Mouse (Mus musculus) natural killer cell, adult 2 months (primary cell): ENCODE results near the gene Nav2.

Experiments
- DNase-seq, 2 experiments: peaks; one replicate each; pipeline ENCODE4 v3.0.0; 2022; ENCODE audit warnings: low spot score in 2 of 2

The Nav2 gene

DNA sequence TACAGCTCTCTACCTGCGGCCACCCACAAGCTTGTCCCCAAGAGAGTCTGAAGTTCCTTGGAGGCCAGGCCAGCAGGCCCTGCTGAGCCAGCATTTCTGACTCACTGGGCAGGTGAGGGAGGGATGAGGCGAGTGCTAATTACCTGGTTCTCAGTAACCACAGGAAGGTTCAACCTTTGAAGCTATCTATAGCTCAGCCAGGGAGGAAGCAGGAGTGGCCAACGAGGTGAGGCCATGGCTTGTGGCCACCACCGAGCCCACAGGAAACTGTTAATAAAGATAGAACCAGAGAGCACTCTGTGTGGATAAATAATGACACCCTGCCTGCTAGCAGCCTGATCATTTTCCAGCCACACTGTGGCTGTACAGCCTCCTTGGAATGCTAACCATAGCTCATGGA, 294.5 kb downstream of the Nav2 start:
- DNase-seq, result peak; percentile 1 to 4

DNA sequence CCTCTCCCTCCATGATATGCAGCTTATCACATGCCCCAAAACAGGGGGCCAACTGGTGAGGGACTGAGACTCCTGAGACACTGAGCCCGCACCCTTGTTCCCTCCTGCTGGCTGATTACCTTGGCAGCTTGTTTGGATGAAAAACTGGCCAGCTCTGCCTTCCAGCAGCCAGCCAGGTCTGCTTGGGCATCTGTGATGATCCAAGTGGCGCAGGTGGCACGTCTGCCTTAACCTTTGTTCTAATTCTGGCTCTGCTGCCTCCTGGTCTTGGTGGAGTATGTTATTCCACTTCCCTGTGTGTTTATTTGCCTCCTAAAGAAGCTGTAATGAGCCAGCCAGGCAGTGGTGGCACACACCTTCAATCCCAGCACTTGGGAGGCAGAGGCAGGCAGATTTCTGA, 296.3 kb downstream of the Nav2 start:
- no peak for DNase-seq

DNA sequence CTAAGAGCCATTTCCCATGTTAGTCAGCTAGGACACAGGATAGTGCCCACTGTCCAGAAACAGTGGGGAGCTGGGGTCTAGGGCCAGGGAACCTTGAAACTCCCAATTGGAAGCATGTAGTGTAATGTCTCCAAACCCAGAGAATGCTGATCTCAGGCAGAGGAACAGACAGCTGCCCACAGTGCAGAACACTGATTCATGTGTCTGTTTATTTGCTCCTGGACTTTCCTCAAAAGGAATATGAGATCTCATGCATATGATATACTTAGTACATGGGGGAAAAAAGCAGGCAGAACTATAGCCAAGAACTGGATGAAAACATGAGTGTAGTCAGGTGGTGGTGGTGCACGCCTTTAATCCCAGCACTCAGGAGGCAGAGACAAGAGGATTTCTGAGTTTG, 297.0 kb downstream of the Nav2 start:
- no peak for DNase-seq

DNA sequence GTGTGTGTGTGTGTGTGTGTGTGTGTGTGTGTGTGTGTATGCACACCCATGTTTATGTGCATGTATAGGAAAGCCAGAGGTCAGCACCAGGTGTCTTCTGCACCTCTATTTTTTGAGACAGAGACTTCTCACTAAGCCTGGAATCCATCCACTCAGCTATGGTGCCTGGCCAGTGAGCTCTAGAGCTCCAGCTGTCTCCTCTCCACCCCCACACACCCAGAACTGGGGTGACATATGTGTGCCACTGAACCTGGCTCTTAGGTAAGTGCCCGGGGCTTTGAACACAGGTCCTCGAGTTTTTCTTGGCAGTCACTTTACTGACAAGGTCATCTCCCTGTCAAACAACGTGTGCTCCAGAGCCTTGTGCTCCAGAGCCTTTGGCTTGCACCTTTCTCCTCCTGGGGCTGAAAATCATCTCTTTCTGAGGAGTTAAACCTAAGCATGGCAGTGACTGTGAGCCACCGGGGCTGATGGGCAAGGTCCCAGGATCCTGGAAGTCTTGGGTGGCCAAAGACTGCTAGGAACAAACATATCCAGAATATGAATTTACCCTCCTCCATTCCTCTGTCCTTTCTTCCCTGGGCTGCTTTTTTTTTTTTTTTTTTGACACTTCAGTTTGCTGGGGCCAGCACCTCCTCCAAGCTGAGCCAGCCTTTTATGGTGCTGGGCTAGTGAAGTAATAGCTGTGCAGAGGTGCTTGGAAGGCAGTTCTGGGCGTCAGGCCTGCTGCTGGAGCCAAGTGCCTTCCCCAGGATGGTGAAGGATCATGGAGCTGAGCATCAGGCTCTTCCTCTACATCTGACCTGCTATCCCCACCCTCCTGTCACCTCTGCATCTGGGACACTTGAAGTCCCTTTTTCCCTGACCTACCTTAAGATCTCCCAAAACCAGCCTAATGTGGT, 298.5 kb downstream of the Nav2 start:
- DNase-seq, result no peak

DNA sequence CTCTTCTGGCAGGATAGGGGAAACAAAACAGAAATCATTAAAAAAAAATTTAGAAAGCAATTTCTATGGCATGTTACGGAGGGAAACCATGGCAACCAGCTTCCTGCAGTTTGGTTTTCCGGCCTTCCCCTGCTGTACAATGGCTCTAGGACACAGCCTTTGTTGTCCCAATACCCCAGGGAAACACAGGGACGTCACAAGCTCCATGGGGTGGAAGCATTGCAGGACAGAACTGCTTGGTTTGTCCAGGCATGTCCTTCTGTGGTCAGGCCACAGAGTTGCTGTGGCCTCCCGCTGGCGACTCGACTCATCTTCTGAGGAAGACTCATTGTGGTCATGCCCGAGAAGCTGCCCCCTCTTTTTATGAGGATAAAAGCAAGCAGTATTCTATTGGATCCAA, 301.0 kb downstream of the Nav2 start:
- DNase-seq, result no peak

DNA sequence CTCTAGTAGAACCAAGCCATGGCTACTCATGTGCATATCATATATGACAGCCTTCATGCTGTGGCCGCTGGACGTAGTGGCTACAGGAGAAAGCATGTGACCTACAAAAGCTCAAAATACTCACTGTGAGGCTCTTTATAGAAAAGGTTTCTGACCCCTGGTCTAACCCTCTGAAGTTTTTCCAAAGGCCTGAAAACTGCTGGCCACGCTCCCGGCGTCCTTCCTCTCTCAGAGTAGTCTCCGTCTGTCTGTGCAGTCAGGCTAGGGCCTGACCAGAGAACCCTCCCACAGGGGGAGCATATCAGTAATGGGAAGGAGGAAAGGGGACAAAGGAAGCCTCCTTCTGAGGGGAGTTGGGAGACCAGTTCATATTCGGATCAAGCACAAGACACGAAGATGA, 302.2 kb downstream of the Nav2 start:
- no peak for DNase-seq

DNA sequence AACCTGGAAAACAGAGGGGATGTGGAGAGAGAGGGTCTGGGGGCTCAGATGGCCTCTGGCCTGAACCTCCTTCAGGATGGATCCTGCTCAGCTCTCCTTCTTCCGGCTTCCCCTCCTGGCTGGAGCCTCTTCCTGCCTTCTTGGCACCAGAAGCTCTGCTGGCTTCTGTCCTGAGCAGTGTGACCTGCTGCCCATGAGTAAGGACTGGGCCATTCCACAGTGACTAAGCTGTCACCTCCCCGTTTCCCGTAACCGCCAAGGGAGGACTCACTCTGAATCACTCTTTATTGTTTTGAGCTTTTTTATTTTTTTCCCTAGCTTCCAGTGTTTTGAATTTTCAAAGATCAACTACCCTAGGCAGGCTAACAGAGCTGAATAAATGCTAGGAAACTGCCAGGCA, 304.5 kb downstream of the Nav2 start:
- no peak for DNase-seq

DNA sequence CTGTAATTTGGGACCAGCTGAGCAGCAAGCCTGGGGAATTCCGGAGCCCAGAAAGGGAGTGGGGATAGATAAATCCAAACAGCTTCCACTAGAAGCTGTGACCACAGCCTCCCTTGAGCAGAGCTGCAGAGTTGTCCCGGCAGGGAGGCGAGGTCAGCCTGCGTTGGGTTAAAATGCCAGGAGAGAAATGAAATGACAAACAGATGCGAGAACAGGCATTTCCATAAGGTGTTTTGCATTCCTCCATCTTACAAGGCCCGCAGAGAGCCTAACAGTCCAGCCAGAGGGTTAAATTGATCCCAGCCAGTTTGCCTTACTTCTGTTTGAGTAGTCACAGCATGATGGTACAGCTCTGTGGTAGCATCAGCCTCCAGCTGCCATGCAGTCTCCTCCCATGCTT, 309.3 kb downstream of the Nav2 start:
- no peak for DNase-seq

DNA sequence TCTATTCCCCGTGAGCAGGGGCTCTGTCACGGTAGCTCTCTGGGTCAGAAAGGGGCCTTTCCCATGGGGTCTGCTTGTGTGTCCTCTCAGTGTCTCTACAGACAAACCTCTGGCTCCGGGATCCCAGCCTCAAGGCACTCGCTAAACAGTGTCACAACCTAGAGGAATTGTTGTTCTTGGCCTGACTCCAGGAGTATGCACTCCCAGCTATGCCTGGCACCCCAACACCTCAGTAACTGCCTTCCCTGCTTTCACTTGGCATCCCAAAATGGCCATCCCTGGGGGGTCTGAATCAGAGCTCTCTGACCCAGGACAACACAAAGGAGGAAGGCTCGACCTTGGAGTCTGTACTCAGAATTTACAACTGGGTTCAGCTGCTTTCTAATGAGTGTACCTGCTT, 317.2 kb downstream of the Nav2 start:
- no peak for DNase-seq

DNA sequence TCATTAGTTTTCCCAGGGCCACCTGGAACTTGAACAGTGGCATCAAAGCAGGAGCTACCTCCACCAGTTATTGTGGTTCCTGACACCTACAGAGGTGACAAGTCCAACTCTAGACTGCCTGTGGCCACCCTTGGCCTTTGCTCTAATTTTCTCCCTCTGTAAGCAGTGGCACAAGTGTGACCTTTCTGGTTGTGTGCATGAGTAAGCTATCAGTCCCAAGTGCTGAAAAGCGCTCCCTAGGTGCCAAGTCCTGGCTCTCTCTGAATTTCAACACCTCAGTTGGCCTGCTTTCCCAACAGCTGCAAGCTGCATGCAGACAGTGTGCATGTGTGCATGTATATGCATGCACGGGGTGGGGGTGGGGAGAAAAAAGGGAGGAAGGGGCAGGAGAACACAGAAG, 324.5 kb downstream of the Nav2 start:
- DNase-seq, result no peak

DNA sequence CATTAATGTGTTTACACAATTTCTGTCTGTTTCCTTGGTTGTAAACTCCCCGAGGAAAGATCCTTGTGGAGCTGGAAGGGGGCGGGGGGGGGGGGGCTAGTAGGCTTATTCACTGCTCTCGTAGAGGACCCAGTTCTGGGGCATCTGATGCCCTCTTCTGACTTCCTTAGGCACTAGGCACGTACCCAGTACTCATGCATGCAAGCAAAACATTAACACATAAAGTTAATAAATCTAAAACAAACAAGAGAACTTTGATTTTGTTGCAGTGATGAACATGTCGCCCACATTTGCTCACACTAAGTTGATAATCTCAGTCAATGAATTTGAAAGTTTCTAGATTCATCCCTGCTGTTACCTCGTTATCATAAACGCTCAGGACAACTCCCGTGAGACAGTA, 325.8 kb downstream of the Nav2 start:
- DNase-seq, result no peak

DNA sequence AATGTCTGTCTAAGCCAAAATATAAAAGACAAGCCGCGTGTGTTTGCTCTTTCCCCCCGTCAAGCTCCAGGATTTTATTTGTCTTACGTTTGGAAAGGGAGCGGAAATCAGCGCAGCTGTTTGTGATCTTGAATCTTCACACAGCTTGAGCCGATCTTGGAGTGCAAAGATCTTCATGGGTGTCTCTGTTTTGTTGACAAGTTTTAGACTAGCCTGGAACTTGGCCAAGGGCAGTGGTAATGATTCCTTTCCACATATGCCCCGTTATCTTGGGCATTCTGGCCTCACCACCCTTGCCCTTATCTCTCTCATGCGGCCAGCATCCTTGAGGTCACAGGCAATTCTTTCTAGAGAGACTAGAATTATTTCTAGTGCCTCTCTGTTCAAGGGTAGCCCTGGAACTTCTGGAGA, 326.8 kb downstream of the Nav2 start:
- no peak for DNase-seq

DNA sequence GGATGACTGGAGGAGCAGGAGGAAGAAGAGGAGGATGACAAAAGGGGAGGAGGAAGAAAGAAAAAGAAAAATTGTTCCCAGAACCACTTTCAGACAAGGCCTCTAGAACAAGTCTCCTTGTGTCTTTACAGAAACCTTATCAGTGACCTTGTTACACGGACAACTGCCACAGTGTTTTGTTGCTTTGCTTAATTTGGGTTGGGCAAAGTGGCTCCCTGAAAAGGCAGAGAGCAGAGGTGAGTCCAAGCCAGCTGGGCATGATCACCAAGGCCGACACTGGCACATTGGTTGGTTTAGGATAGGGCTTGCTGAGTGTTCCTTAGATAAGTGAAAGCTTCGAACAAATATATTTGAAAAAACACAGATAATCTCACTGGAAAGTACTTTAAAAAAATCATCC, 327.3 kb downstream of the Nav2 start:
- no peak for DNase-seq

DNA sequence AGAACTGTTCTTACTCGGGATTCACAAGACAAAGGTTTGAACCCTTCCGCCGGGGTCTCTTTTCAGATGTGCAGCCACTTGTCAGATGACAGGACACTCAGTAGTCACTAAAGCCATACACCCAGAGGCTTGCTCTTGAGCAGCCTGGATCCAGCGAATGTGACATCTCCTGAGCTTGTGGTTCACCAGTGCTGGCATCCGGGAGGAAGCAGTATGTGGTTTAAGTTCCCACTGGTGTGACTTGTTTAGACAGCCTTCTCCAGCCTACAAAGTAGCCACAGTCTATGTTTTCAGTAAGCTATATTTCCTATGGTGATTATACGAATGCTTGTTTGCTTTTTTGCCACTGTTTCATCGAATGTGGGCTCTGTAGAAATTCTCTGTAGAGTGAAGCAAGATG, 331.9 kb downstream of the Nav2 start:
- DNase-seq, result peak; percentile 12 to 36

DNA sequence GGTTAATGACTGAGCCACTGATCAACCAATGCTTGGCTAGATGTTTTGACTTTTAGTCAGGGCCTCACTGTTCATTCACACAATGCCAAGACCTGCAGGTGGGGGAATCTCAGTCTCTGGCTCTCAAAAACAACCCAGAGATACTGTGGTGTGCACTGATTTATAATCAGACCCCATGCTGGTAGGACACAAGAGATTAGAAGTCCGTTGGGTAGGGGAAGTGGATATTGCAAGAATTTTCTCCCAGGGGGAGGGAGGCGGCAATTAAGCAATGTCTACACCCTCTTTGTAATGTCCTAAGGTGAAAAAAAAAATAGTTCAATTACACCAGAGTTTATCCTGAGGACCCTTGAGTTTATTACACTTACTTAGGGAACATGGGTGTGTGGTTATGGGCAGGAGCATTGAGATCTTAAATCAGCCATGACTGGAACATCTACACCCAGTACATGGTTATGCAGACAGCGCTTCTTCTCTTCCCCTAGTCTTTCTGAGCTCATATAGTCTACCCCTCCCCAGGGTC, 332.8 kb downstream of the Nav2 start:
- DNase-seq, result no peak

DNA sequence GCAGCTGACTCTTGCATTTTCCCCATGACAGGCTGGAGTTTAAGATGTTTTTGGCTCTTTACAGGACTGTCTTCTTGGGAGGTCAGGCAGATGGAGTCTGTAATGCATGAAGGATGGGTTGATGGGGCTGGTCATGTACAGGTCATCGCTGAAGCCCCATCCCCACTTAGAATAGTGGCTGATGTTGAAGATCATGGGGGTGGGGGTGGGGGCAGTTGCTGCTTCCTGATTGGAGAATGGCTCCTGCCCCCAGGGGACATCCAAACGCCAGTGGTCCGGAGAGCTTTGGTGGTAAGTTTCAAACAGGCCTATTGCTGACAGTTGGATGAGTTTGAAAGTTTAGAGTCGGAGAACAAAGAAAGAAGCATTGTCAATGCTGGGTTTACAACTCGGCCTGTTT, 333.7 kb downstream of the Nav2 start:
- DNase-seq, result no peak

DNA sequence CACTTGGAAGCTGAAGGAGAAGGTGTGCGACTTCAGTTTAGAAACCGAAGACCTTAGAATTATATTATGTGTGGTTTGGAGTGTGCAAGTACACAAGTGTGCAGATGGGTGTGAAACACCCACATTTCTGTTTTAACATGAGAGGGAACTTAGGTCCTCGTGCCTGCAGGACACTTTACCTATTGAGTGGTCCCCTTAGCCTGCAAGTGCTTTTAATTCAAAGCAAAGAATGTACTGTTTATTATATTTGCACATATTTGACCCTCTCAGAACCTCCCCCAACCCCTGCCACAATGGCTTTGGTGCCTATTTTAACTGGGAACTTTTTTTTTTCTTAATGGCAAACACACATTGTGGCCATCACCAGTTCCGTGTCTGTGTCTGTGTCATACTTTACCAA, 334.6 kb downstream of the Nav2 start:
- no peak for DNase-seq

DNA sequence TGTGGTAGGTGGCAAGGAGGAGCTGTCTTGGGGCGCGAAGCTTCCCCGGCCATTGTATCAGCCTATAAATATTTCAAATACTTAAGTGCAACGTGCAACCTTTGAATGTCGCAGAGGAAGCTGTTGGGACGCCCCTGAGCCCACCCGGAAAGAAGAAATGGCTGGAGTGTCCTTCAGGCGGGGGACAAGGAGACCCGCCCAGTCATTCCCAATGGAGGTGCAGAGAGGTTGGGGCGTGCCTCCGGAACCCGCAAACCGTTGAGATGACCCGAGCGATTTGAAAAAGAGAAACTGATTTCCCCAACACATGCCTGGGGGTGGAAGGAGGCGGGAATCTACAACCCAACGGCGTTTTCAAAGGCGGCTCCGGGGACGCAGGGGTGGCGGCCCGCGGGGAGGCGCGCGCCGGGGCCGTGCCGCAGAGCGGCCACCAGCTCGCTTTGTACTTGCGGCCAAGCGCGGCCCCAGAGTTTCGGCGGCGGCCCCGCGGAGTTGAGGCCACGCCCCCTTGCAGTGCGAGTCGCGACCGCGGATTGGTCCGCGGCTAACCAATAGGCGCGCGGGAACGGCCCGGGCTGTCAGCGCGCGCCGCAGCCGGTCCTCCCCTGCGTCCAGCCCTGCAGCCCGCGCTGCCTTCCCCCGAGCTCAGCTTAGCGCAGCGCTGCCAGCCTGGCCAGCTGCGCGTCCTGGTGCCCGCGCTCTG, 337.2 kb downstream of the Nav2 start:
- peak; percentile 76 to 77 for DNase-seq

DNA sequence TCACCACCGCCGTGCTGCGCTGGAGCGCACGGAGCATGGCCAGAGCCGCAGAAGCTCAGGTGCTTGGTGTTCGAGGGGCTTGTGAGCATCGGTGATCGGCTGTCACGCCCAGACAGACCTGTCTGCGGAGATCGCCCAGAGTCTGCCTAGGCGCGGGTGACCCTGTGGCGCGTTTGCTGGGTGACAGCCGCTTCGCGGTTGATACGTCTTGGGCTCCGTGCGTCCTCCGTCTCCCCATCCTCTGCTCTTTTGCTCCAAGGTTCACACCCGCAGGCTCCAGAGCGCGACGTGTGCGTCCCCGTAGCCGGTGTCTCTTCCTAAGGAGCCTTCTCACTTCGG, 337.7 kb downstream of the Nav2 start:
- no peak for DNase-seq

DNA sequence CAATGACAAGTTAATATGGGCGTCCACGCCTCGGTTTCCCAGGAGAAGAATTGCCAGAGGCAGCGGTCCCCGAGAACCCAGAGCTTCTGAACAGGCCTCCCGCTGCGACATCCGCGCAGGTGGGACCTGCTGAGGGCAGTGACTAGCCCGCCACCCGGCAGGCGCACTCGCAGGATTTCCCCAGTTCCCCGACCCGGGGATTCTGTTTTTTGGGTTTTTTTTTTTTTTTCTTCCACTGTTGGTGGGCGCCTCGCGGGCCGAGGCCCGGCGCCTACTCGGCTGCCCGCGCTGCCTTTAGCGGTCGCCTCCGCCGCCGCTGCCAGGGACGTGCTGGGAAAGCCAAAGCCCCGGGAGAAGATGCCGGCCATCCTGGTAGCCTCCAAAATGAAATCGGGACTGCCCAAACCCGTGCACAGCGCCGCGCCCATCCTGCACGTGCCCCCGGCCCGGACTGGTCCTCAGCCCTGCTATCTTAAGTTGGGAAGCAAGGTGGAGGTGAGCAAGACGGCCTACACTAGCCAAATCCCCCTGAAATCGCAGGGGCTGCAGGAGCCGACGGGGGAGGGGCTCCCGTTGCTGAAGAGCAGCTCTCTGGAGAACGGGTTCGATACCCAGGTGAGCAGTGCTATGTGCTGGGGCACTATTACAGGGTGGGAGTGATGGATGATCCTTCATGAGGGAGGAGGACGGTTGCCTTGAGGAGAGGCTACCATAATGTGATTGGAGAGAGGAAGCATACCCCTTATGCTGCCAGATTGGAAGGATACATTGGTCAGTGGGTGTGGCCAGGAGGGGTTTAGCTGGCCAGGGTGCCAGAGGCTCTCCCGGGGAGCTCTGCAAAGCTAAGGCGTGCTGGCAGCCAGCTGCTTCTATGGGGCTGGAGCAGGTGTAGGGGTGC, 338.3 kb downstream of the Nav2 start:
- peak; percentile 9 to 20 for DNase-seq

DNA sequence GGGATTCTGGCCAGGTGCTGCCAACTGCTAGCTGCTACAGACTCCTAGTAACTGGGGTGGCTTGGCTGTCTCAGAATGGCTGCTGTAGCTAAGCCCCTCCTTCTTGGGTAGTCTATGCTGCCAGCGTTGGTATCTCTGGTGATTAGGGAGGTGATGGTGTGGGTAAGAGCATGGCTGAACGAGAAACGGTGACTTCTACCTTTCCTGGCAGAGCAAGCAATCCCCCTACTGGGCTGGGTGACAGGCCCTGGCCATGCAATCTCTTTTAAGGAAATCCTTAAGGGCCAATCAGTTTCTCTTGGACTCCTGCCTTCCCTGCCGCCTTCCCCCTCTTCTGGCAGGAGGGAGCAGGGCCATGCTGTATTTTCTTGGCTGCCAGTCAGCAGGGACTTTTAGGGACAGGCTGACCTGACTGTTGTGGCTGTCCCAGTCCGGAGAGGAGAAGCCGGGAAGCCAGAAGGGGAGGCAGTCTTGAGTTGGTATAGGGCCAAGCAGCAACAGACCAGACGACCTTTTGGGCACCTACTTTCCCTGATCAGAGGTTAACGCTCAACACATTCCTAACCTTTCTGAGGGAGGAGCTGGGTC, 339.3 kb downstream of the Nav2 start:
- DNase-seq, result no peak
